Mouse (Mus musculus) stomach, postnatal 0 days (tissue): Measurements from ENCODE around the gene Prrt3.

ENCODE experiments used
- CTCF ChIP-seq: IDR thresholded peaks from 2 replicates; pipeline ENCODE4 v1.5.1; 2016; ENCODE audit warnings: antibody characterized with exemption, low read depth, mild to moderate bottlenecking, moderate library complexity
- EP300 ChIP-seq: optimal IDR thresholded peaks from 2 replicates; pipeline ENCODE3; 2016; ENCODE audit warnings: antibody characterized with exemption

- TF ChIP-seq CTCF, result no peak
- no peak for TF ChIP-seq EP300
Observed at GRCm38 (mm10) chr6:113473715-113474114, 28.0 kb downstream of the Prrt3 start.
